Mouse (Mus musculus) thymus, postnatal 36 days (tissue): ENCODE measurements around the gene Crebbp.

Source experiments
- DNase-seq, 2 experiments: peaks; one replicate each; pipeline ENCODE4 v3.0.0; 2022; ENCODE audit warnings: mixed read lengths in 2 of 2

Gene Crebbp

GRCm38 (mm10) chr16:4040206-4040605, 173.6 kb downstream of the Crebbp start:
- no peak for DNase-seq

- no peak for DNase-seq
Measured at GRCm38 (mm10) chr16:4037690-4038089, 176.1 kb downstream of the Crebbp start.

GRCm38 (mm10) chr16:4036807-4037206, 177.0 kb downstream of the Crebbp start, which contains the start of gene Dnase1:
Gene Dnase1, plus strand, starts transcription at chr16:4036942.
- DNase-seq, result no peak

GRCm38 (mm10) chr16:4035575-4035974, 178.2 kb downstream of the Crebbp start:
- no peak for DNase-seq

GRCm38 (mm10) chr16:4034476-4034875, 179.3 kb downstream of the Crebbp start:
- DNase-seq, result no peak

GRCm38 (mm10) chr16:4033971-4034370, 179.8 kb downstream of the Crebbp start:
- DNase-seq, result no peak

GRCm38 (mm10) chr16:4032341-4032748, 181.5 kb downstream of the Crebbp start:
- no peak for DNase-seq

- no peak for DNase-seq
Measured at GRCm38 (mm10) chr16:4031441-4032274, 182.1 kb downstream of the Crebbp start.
